8 mouse cellular contexts compared by ENCODE assay signal in the genomic region with DNA sequence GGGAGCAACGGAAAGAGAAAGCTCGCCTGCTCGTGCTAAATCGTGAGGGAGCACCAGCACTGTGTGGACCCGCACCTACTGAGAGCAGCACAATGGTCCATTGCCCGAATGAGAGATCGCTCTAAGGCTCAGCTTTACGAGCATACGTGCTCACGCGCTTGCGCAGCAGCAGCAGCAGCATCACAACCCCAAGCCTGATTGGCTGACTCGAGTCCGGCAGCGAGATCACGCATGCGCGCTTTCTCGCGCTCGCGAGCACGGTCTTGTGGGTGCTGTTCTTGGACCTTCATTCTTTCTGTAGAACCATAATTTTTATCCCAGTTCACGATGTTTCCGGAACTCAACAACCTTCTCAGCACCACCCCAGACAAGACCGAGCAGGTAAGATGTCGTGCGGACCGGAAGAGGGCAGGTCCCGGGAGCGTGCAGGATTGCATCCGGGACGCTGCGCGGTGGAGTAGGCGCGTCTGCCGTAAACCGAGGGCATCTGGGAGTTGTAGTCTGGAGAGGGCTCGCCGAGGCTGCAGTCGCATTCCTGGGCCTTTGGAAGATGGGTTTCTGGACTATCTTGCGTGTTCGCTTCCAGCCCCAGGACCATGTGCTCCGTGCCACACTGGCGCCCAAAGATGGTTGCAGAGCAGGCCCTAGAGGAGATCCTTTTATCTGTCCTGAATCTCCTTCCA. TPM values are rescaled to one million over a fixed set of nuclear protein-coding genes. Genes with fewer than 3 reads are reported as not detected.
DNase-seq lines count a peak whose midpoint lies in the region; ATAC-seq lines count a peak whose summit lies in the region.

A gene (plus strand): TSS at position 205 of the 683 bp plus-strand sequence.

- H3K4me1 ChIP-seq in intestine, embryonic 14.5 days (replicated peaks; ENCODE audit: control insufficient read depth, insufficient read depth, low read length), result no peaks in the 10 kb centered on the region

- peak; percentile 94 to 99 for DNase-seq in adrenal gland, adult (ENCODE audit: inconsistent age in 2 of 2, low spot score in 1 of 2)
- peak; percentile 95 for DNase-seq in embryo, embryonic 10.5 days (ENCODE audit: low spot score)
- peak; percentile 88 for DNase-seq in gastrocnemius, postnatal 25 days
- DNase-seq in intestine, embryonic 14.5 days (ENCODE audit: low spot score), result peak; percentile 97
- DNase-seq in left cerebral cortex, postnatal 14 days (ENCODE audit: low spot score in 2 of 2), result peak; percentile 90 to 94
- DNase-seq in mesoderm, embryonic 11.5 days (ENCODE audit: low read depth, low spot score), result peak; percentile 96
- DNase-seq in right cerebral cortex, postnatal 36 days (ENCODE audit: low spot score in 2 of 2), result peak; percentile 91
- DNase-seq in yolk sac, embryonic 10.5 days (ENCODE audit: low spot score), result peak; percentile 96

- WGBS in intestine, embryonic 14.5 days, result under 1% methylated on average over 46 of the region's 46 CpGs

- H3K27me3 ChIP-seq in intestine, embryonic 14.5 days (replicated peaks; ENCODE audit: control insufficient read depth, insufficient read depth, low read length), result no peaks in the 10 kb centered on the region

- peaks cover 4% of the 10 kb centered on the region for H3K36me3 ChIP-seq in intestine, embryonic 14.5 days (ENCODE audit: control insufficient read depth, insufficient read depth, low read length)

- H3K9me3 ChIP-seq in intestine, embryonic 14.5 days (ENCODE audit: control insufficient read depth, low read length), result 0 out of 2 replicates have a peak, but pooled peaks cover 5% of the 10 kb centered on the region

- peak; percentile 98 for ATAC-seq in intestine, embryonic 14.5 days (replicated peaks; ENCODE audit: low FRiP score, low TSS enrichment, low read depth)

- intact Hi-C loops in left cerebral cortex, postnatal 14 days (cut with DNase I), result no loop called here

- peak within 1 kb of the TSS; percentile 54 for H3K9ac ChIP-seq in intestine, embryonic 14.5 days (ENCODE audit: low read length)

- H3K4me2 ChIP-seq in intestine, embryonic 14.5 days (ENCODE audit: low read length), result peak within 1 kb of the TSS; percentile 71

- H3K4me3 ChIP-seq in intestine, embryonic 14.5 days (ENCODE audit: low read depth, low read length), result peak within 1 kb of the TSS; percentile 60

- peak within 1 kb of the TSS; percentile 92 for H3K27ac ChIP-seq in intestine, embryonic 14.5 days (ENCODE audit: low read depth)

RNA-seq across cellular contexts. Expression of the gene that starts here (rescaled TPM):
- total RNA-seq in gastrocnemius, postnatal 25 days (2021), result 1 to 10 TPM; 2.4 to 2.6 TPM
- 26.8 and 30.1 TPM in 2 replicates for polyA plus RNA-seq in intestine, embryonic 14.5 days (2014; fragmentation: Nextera tagmentation; extraction: Ambion mirVana)
- 10 to 100 TPM; 12.1 to 14.3 TPM for total RNA-seq in left cerebral cortex, postnatal 14 days (2021)

Comparison
In these comparisons a context has a peak if more than half of its experiments do, and no peak if none do; other contexts are left out.
1. Peak in every context shown above with its lines: DNase-seq, ATAC-seq, H3K4me3 ChIP-seq and H3K27ac ChIP-seq.